Mouse (Mus musculus): ENCODE data around the gene Lemd1. TPM values are rescaled to one million over a fixed set of nuclear protein-coding genes. Genes with fewer than 3 reads are reported as not detected.
A peak's percentile ranks its signal among the peaks of the same experiment; 100 is the strongest.
"Not testable (repeated sequence)": the region's sequence is repeated elsewhere in the genome, so short reads cannot be mapped to it uniquely, and the experiment has no call there.

Lemd1 gene
- polyA plus RNA-seq, 1 experiment from 2014 or later = 16.2 TPM

DNA sequence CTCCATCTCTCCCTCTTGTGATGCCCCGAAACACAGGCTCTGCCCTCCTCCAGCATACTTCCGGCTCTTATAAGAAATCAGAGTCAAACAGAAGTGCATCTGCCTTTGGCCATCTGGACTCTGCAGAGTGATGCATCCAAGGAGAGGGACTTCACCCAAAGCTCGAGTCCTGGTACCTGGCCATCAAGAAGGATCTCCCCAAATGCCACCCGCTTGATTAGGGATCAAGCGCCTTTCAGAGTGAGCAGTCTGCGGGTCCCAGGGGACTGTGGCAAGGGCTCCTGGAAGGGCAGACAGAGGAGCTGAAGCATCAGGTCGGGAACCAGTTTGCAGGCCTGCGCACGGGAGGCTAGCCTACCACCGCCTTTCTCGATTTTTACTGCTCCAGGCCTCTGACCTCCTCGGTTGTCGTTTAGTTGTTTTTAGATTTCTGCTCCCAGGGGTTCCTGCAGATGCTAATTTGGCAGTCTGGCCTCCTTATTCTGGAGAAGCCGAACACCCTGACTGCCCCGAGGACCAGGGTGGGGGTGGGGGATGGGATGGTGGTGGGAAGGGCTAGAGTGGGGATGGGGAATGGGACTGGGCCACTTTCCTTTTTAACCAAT lies 38.0 kb upstream of the Lemd1 start:
- no peaks in the 10 kb centered on the region for H3K27me3 ChIP-seq
- no peak overlapping the region for H3K4me2 ChIP-seq (replicated peaks)
- 39% methylated on average over 15 of the region's 15 CpGs for WGBS
- no peak for ATAC-seq (replicated peaks)
- H3K27ac ChIP-seq (replicated peaks) = no peak overlapping the region
- no peak overlapping the region for H3K9ac ChIP-seq (replicated peaks)
- no peak overlapping the region for H3K4me3 ChIP-seq
- H3K36me3 ChIP-seq = no peaks in the 10 kb centered on the region
- no peaks in the 10 kb centered on the region for H3K9me3 ChIP-seq
- H3K4me1 ChIP-seq = peaks cover 8% of the 10 kb centered on the region

DNA sequence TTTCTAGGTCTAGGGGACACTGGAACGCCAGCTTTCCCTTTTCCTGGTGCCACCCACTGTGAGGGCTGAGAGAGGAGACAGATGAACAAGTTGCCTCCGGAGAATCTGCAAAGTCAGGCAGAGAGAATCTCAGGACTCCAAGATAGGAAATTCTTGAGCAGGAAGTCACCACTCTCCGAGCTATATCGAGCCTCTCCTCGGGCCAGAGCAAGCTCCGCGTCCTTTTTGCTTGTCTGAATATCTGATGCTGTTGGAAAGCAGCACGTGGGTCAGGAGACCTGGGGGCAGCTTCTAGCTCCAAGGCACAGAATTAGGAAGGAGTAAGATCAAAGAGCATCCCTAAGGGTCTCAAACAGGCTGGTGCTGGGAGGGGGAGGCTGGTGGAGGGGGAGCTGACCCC lies 37.5 kb upstream of the Lemd1 start:
- Histone ChIP-seq H3K9me3 (no peaks in the 10 kb centered on the region), H3K4me3 (no peak overlapping the region), H3K4me2 (replicated peaks) (no peak overlapping the region), H3K27ac (replicated peaks) (no peak overlapping the region), H3K9ac (replicated peaks) (no peak overlapping the region), H3K4me1 (peaks cover 13% of the 10 kb centered on the region), H3K27me3 (no peaks in the 10 kb centered on the region), H3K36me3 (no peaks in the 10 kb centered on the region)
- 23% methylated on average over 8 of the region's 8 CpGs for WGBS
- no peak for ATAC-seq (replicated peaks)

DNA sequence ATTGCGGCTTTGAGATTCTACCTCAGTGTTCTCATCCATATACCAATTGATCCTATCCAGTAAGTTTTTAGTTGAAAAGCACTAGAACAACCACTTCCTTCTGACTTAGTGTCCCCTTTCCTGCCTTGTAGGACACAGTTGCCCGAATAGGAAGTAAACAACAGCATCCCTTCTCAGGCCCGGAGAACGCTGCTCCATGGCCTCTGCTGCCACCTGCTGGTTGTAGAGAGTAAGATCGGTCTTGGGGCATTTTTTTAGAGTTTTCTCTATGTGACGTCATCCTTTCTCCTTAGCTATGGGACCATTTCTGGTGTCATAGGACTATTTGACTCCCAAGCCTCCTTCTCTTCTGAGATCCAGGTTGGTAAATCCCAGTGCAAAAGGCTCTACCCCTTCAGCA lies 35.5 kb upstream of the Lemd1 start:
- ATAC-seq (replicated peaks) = no peak
- Histone ChIP-seq H3K27ac (replicated peaks) (no peak overlapping the region), H3K27me3 (no peaks in the 10 kb centered on the region), H3K9me3 (no peaks in the 10 kb centered on the region), H3K9ac (replicated peaks) (no peak overlapping the region), H3K4me2 (replicated peaks) (no peak overlapping the region), H3K36me3 (no peaks in the 10 kb centered on the region), H3K4me3 (no peak overlapping the region), H3K4me1 (peaks cover 33% of the 10 kb centered on the region)
- WGBS = 13% methylated on average over 6 of the region's 6 CpGs

DNA sequence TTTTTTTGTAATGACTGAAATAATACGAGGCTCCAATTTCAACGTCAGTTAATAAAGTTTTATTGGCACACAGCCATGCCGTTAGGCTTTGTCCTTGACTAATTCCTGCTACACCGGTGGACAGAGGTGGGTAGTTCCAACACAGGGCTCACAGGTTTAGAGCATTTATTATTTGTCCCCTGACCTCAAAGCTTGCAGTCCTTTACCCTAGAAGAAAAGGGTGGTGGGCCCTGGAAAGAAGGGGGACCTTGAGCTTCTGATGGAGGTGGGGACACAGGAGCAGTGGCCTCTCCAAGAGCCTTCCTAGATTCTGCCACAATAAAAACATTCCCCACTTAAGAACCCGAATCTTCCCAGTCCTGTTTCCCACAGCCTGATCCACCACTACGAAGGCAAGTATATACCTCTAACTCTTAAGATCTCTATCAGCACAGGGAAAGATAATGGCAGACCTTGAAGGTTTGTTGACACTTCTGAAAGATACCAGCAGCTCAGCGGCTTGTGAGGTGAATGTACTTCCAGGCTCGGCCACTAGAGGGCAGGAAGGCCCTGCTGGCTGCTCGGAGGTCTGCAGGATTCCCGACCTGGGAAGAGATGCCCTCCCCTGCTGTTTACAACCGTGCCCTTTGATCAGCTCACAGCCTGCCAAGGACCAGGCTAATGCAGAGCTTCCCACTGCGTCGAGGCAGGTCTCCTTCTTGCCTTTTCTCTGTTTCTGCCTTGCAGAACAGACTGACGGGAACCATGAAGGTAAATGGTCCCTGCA lies 34.0 kb upstream of the Lemd1 start:
- Histone ChIP-seq H3K4me3 (no peak overlapping the region), H3K4me1 (peaks cover 33% of the 10 kb centered on the region), H3K27me3 (no peaks in the 10 kb centered on the region), H3K9ac (replicated peaks) (no peak overlapping the region), H3K27ac (replicated peaks) (no peak overlapping the region), H3K4me2 (replicated peaks) (peak overlapping the region; percentile 32), H3K9me3 (no peaks in the 10 kb centered on the region), H3K36me3 (no peaks in the 10 kb centered on the region)
- WGBS = 22% methylated on average over 14 of the region's 14 CpGs
- peak; percentile 64 for ATAC-seq (replicated peaks)

DNA sequence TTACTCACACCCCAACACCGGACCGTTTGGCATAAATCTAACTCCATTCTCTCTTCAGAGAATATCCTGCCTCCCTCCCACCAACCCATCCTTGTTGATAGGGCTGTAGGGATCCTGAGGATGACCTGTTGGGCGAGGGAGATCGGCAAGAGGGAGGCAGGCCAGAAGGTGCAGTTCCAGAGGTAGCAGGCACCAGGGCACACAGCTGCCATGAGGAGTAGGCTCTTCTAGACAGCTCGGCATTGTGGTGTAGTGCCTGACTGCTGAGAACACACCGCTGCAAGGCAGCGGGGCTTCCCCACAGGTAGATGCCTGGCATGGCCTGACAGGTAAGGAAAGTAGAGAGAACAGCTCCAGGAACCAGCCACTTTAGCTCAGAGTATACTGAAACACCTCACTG lies 33.4 kb upstream of the Lemd1 start:
- Histone ChIP-seq H3K4me3 (no peak overlapping the region), H3K4me2 (replicated peaks) (peak overlapping the region; percentile 32), H3K4me1 (peaks cover 33% of the 10 kb centered on the region), H3K27ac (replicated peaks) (no peak overlapping the region), H3K27me3 (no peaks in the 10 kb centered on the region), H3K36me3 (no peaks in the 10 kb centered on the region), H3K9me3 (no peaks in the 10 kb centered on the region), H3K9ac (replicated peaks) (no peak overlapping the region)
- ATAC-seq (replicated peaks) = peak; percentile 38; the same call in 1 of the 2 replicates
- WGBS = 25% methylated on average over 7 of the region's 7 CpGs

DNA sequence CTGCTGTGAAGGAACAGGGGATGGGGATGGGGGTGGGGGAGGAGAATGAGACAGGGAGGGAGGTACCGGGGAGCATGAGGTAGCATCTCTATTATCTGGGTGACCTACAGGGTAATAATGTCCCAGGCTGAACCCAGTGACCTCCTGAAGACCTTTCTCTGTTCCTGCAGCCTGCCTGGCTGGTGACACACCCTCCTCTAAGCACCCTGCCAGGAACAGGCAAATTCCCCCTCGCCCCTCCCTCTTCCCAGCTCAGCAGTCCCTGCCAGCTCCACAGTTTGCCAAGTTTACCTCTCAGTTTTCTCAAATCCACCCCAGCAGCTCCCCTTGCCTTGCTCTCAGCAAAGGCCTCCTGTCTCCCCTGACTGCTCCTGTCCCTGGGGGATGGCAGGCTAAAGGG lies 32.5 kb upstream of the Lemd1 start:
- Histone ChIP-seq H3K4me2 (replicated peaks) (no peak overlapping the region), H3K27me3 (no peaks in the 10 kb centered on the region), H3K4me1 (peaks cover 33% of the 10 kb centered on the region), H3K9me3 (no peaks in the 10 kb centered on the region), H3K27ac (replicated peaks) (no peak overlapping the region), H3K4me3 (no peak overlapping the region), H3K36me3 (no peaks in the 10 kb centered on the region), H3K9ac (replicated peaks) (no peak overlapping the region)
- ATAC-seq (replicated peaks) = no peak
- 32% methylated on average over 2 of the region's 2 CpGs for WGBS

DNA sequence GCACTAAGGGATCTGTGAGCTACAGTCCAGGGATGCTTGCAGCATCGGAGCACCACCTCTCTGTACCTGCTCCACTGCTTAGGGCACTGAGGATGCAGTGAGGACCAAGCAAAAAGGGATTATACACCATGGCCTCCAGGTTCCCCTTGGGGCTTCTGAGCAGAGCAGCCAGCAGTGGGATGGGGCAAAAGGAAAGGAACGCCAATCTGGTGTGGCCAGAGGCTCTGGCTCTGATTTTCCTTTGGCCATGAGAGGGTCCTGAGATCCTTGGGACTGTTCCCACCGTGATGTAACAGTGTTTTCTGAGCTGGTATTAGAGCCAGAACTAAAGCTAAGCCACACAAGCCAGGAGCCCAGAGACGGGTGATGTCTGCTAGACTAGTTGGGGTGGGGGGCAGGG lies 31.6 kb upstream of the Lemd1 start:
- H3K9me3 ChIP-seq = no peaks in the 10 kb centered on the region
- H3K27ac ChIP-seq (replicated peaks) = no peak overlapping the region
- no peak for ATAC-seq (replicated peaks)
- H3K4me1 ChIP-seq = peaks cover 38% of the 10 kb centered on the region
- no peaks in the 10 kb centered on the region for H3K36me3 ChIP-seq
- no peaks in the 10 kb centered on the region for H3K27me3 ChIP-seq
- WGBS = 48% methylated on average over 4 of the region's 4 CpGs
- H3K4me2 ChIP-seq (replicated peaks) = no peak overlapping the region
- H3K9ac ChIP-seq (replicated peaks) = no peak overlapping the region
- H3K4me3 ChIP-seq = no peak overlapping the region

DNA sequence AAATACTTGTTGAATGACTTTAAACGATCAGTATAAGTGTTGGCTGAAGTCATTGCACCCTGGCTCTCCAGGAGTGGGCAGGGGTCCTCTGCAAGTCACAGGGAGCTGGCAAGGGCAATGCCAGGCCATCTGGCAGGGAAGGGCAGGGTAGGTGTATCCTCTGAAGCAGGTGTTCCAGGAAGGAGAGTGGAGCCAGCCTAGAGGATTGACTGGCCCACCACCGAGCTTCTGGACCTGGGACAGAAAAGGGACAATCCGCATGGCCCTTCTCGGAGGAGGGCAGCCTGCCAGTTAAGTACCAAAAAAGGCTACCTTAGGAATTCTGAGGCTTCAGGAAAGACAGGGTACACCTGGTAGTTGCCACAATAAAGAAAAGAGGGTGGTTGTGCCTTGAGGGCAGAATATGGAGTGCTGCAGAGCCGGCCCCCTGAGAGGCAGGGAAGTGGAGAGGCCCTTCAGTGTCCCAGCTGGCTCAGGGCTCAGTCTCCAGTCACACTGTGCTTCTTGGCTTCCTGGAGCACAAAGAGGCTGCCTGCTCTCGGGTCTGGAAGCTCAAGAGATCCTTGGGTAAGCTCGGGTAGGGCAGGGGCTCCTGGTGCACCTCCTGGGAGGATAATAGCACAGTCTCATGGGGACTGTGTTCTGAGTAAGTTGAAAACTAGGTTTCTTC lies 29.9 kb upstream of the Lemd1 start:
- Histone ChIP-seq H3K27me3 (no peaks in the 10 kb centered on the region), H3K36me3 (no peaks in the 10 kb centered on the region), H3K9ac (replicated peaks) (no peak overlapping the region), H3K4me2 (replicated peaks) (no peak overlapping the region), H3K4me3 (no peak overlapping the region), H3K27ac (replicated peaks) (no peak overlapping the region), H3K9me3 (no peaks in the 10 kb centered on the region), H3K4me1 (peaks cover 43% of the 10 kb centered on the region)
- no peak for ATAC-seq (replicated peaks)
- WGBS = 57% methylated on average over 7 of the region's 7 CpGs

DNA sequence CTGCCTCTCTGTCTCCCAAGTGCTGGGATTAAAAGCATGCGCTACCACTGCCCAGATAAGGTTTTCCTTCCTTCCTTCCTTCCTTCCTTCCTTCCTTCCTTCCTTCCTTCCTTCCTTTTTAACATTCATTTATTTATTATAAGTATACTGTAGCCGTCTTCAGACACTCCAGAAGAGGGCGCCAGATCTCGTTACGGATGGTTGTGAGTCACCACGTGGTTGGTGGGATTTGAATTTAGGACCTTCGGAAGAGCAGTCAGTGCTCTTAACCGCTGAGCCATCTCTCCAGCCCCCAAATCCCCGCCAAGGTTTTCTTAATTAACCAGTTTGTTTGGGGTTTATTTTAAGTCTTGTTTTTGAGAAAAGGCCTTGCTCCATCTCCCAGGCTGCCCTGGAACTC lies 28.6 kb upstream of the Lemd1 start:
- H3K4me1 ChIP-seq = peaks cover 43% of the 10 kb centered on the region
- WGBS = 58% methylated on average over 9 of the region's 9 CpGs

DNA sequence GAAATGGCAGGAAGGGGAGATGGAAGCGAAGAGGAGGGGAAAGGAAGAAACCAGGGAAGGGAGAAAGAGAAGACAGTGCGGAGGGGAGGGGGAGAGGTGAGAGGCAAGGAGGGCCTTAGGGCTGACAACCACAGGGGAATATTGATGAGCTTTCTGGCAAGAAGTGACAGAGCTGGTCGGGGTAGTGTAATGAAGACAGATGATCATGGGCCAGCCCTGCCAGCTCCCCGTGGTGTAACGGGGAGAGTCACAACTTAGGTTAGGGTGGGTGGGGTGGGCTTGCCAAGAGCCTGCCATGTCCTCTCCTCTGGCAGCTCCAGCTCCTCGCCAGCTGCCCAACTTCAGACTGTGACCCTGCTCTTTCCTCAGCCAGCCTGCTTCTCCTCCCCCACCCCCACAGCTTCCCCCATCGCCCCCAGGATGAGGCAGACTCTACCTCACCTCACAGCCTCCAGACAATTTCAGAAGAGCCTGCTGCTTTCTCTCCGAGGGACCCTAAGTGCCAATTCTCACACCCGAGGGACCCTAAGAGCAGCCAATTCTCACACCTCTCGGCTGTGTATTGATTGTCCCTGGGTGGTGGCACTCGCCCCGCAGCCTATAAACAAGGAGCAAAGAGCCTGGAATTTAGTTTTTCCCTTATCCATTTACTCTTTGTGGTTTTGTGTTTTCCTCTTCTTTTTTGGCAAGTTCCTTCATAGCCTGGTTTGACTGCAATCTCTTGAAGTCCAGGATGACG lies 26.3 kb upstream of the Lemd1 start:
- peaks cover 32% of the 10 kb centered on the region for H3K4me1 ChIP-seq
- 30% methylated on average over 13 of the region's 13 CpGs for WGBS
- no peak overlapping the region for H3K9ac ChIP-seq (replicated peaks)
- no peaks in the 10 kb centered on the region for H3K9me3 ChIP-seq
- H3K4me2 ChIP-seq (replicated peaks) = no peak overlapping the region
- no peak overlapping the region for H3K4me3 ChIP-seq
- peak; percentile 59 for ATAC-seq (replicated peaks)
- no peaks in the 10 kb centered on the region for H3K27me3 ChIP-seq
- H3K27ac ChIP-seq (replicated peaks) = 0 out of 2 replicates have a peak overlapping the region, but pooled peaks have one; percentile 5
- H3K36me3 ChIP-seq = no peaks in the 10 kb centered on the region

More for the DNA sequence above, 28.6 kb upstream of the Lemd1 start:
- not testable (repeated sequence) for H3K9ac ChIP-seq (replicated peaks); ATAC-seq (replicated peaks); H3K36me3 ChIP-seq; H3K9me3 ChIP-seq; H3K4me3 ChIP-seq; H3K27ac ChIP-seq (replicated peaks); H3K4me2 ChIP-seq (replicated peaks); H3K27me3 ChIP-seq

DNA sequence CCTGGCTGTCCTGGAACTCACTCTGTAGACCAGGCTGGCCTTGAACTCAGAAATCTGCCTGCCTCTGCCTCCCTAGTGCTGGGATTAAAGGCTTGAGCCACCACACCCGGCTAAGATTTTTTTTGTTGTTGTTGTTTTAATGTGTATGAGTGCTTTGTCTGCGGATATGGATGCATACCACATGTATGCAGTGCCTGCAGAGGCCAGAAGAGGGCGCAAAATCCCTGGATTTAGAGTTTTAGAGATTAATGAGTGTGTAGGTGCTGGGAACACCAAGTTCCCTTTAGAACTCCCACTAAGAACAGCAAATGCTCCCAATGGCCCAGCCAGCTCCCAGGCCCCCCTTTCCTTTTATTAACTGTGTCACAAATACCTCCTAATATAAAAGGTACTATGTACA lies 25.4 kb upstream of the Lemd1 start:
- Histone ChIP-seq H3K9ac (replicated peaks) (no peak overlapping the region), H3K27me3 (no peaks in the 10 kb centered on the region), H3K27ac (replicated peaks) (no peak overlapping the region), H3K4me3 (no peak overlapping the region), H3K36me3 (no peaks in the 10 kb centered on the region), H3K9me3 (no peaks in the 10 kb centered on the region), H3K4me2 (replicated peaks) (no peak overlapping the region), H3K4me1 (peaks cover 29% of the 10 kb centered on the region)
- no peak for ATAC-seq (replicated peaks)
- 45% methylated on average over 3 of the region's 3 CpGs for WGBS
